7 mouse cellular contexts compared by ENCODE assay signal in the genomic region with DNA sequence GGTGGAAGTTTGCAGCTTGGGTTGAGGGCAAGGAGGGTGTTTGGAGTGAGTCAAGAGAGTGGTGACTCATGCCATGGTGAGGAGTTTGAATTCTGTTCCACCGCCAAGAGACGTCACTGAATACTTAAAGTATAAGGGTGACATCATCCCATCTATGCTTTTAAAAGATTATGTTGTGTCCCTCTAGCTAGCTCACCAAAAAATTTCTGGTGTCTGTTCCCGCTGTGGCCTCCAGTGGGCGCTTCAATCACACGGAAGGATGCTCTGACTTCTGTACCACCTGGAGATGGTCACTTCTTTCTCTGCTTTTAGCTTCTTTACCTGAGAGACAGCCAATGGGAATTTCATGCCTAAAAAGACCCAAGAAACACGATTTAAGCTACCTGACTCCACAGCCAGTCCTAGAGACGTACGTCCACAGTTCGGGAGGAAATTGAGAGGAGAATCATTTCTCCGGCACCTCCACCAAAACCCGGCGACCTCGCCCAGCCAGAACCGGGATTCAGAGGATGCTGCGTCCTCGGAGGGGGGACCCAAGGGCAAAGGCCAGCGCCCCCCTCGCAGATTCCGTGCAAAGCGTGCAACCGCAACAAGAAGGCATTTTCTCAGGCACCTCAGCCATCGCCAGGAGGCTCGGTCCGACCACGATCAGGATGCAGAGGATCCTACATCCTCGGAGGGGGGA. TPM values are rescaled to one million over a fixed set of nuclear protein-coding genes. Genes with fewer than 3 reads are reported as not detected.
DNase-seq lines count a peak whose midpoint lies in the region; ATAC-seq and TF ChIP-seq lines count a peak whose summit lies in the region.

No protein-coding gene starts in this region.

- H3K9ac ChIP-seq in forebrain, embryonic 11.5 days (ENCODE audit: low read length): peak overlapping the region; percentile 49
- H3K9ac ChIP-seq in hindbrain, embryonic 16.5 days (ENCODE audit: low read depth, low read length): peak overlapping the region; percentile 63

- peaks cover 11% of the 10 kb centered on the region for H3K27me3 ChIP-seq in forebrain, embryonic 11.5 days (ENCODE audit: control insufficient read depth, insufficient read depth, low read length)
- H3K27me3 ChIP-seq in hindbrain, embryonic 16.5 days (replicated peaks; ENCODE audit: control insufficient read depth, insufficient read depth, low read length): peaks cover 6% of the 10 kb centered on the region

- H3K27ac ChIP-seq in forebrain, embryonic 11.5 days (ENCODE audit: low read depth, low read length): no peak overlapping the region
- peak overlapping the region; percentile 57; the same call in 1 of the 2 replicates for H3K27ac ChIP-seq in hindbrain, embryonic 16.5 days (ENCODE audit: low read depth, low read length)

- peak; percentile 89 for TF ChIP-seq CTCF in brain, embryonic 14.5 days (IDR thresholded peaks at IDR 0.05; ENCODE audit: borderline replicate concordance, extremely low read depth, insufficient read depth, insufficient read length)

- no peak for ATAC-seq in forebrain, embryonic 11.5 days (replicated peaks; ENCODE audit: low FRiP score)
- ATAC-seq in hindbrain, embryonic 16.5 days: no peak

- 2% methylated on average over 26 of the region's 26 CpGs for WGBS in forebrain, embryonic 11.5 days
- WGBS in hindbrain, embryonic 16.5 days: 2% methylated on average over 26 of the region's 26 CpGs

- TF ChIP-seq POLR2A in brain, embryonic 14.5 days (IDR thresholded peaks at IDR 0.05; ENCODE audit: borderline replicate concordance, extremely low read depth, insufficient read depth, insufficient read length, poor library complexity, severe bottlenecking): no peak

- peak overlapping the region; percentile 88 for H3K4me2 ChIP-seq in forebrain, embryonic 11.5 days (ENCODE audit: low read depth, low read length, severe bottlenecking)
- H3K4me2 ChIP-seq in hindbrain, embryonic 16.5 days (ENCODE audit: low read length): peak overlapping the region; percentile 98

- intact Hi-C loops in left cerebral cortex, postnatal 36 days (cut with DNase I): loop anchor here (5.0 kb wide), 1 partner anchor 37 kb away; no protein-coding TSS in a partner anchor

- DNase-seq in ES-CJ7 (ENCODE audit: low read depth, low spot score): peak; percentile 64
- peak; percentile 68 for DNase-seq in brain, embryonic 14.5 days (ENCODE audit: low read depth)
- DNase-seq in forebrain, embryonic 11.5 days (ENCODE audit: low spot score): peak; percentile 74
- DNase-seq in left cerebral cortex, postnatal 36 days (ENCODE audit: low spot score in 2 of 2): peak; percentile 74 to 75
- peak; percentile 62 for DNase-seq in mesoderm, embryonic 11.5 days (ENCODE audit: low read depth, low spot score)
- DNase-seq in spleen, adult 18-20 months: peak; percentile 38 to 67

- H3K36me3 ChIP-seq in forebrain, embryonic 11.5 days (ENCODE audit: control insufficient read depth, insufficient read depth, low read length): no peaks in the 10 kb centered on the region
- 0 out of 2 replicates have a peak, but pooled peaks cover 3% of the 10 kb centered on the region for H3K36me3 ChIP-seq in hindbrain, embryonic 16.5 days (ENCODE audit: control insufficient read depth, insufficient read depth, low read length)

- no peaks in the 10 kb centered on the region; the same call in 1 of the 2 replicates for H3K4me1 ChIP-seq in forebrain, embryonic 11.5 days (replicated peaks; ENCODE audit: control insufficient read depth, insufficient read depth, low read length)
- H3K4me1 ChIP-seq in hindbrain, embryonic 16.5 days (ENCODE audit: control insufficient read depth, insufficient read depth, low read depth, low read length): peaks cover 14% of the 10 kb centered on the region

- peak overlapping the region; percentile 35 for H3K4me3 ChIP-seq in forebrain, embryonic 11.5 days (ENCODE audit: low read depth, low read length)
- peak overlapping the region; percentile 58 for H3K4me3 ChIP-seq in hindbrain, embryonic 16.5 days (ENCODE audit: low read length)

- no peaks in the 10 kb centered on the region for H3K9me3 ChIP-seq in forebrain, embryonic 11.5 days (ENCODE audit: control insufficient read depth, low read length)
- H3K9me3 ChIP-seq in hindbrain, embryonic 16.5 days (ENCODE audit: control insufficient read depth, low read length): no peaks in the 10 kb centered on the region

RNA-seq across cellular contexts. Expression of gene 9430097D07Rik, which starts 0.4 kb away (rescaled TPM):
- polyA plus RNA-seq in brain, embryonic 14.5 days (2012; rRNA removed): 0.26 and 0.33 TPM in 2 replicates
- polyA plus RNA-seq in forebrain, embryonic 11.5 days (2014; fragmentation: Nextera tagmentation; extraction: Ambion mirVana): 0.35 TPM in 1 of 2 replicates, not detected in the other
- polyA plus RNA-seq in hindbrain, embryonic 16.5 days (2015; fragmentation: Nextera tagmentation; extraction: Ambion mirVana): 0.72 and 1.6 TPM in 2 replicates
- total RNA-seq in left cerebral cortex, postnatal 36 days (2021): 1 to 10 TPM; 1.1 to 1.4 TPM

RNA-seq across cellular contexts. Expression of gene Pip5kl1, which starts 0.4 kb away (rescaled TPM):
- polyA plus RNA-seq in brain, embryonic 14.5 days (2012; rRNA removed): 13.2 and 16.0 TPM in 2 replicates
- 1.8 and 2.3 TPM in 2 replicates for polyA plus RNA-seq in forebrain, embryonic 11.5 days (2014; fragmentation: Nextera tagmentation; extraction: Ambion mirVana)
- polyA plus RNA-seq in hindbrain, embryonic 16.5 days (2015; fragmentation: Nextera tagmentation; extraction: Ambion mirVana): 16.9 and 20.4 TPM in 2 replicates
- total RNA-seq in left cerebral cortex, postnatal 36 days (2021): 10 to 100 TPM in 1 of 2 experiments, 1 to 10 TPM in 1; 9.2 to 11.7 TPM

RNA-seq across cellular contexts. Expression of gene Dpm2, which starts 4.4 kb away (rescaled TPM):
- 155 and 212 TPM in 2 replicates for polyA plus RNA-seq in brain, embryonic 14.5 days (2012; rRNA removed)
- 98.9 and 102 TPM in 2 replicates for polyA plus RNA-seq in forebrain, embryonic 11.5 days (2014; fragmentation: Nextera tagmentation; extraction: Ambion mirVana)
- 142 and 150 TPM in 2 replicates for polyA plus RNA-seq in hindbrain, embryonic 16.5 days (2015; fragmentation: Nextera tagmentation; extraction: Ambion mirVana)
- total RNA-seq in left cerebral cortex, postnatal 36 days (2021): 10 to 100 TPM; 74.8 to 77.0 TPM

RNA-seq across cellular contexts. Expression of gene St6galnac4, which starts 11.9 kb away (rescaled TPM):
- polyA plus RNA-seq in brain, embryonic 14.5 days (2012; rRNA removed): 21.7 and 23.9 TPM in 2 replicates
- polyA plus RNA-seq in forebrain, embryonic 11.5 days (2014; fragmentation: Nextera tagmentation; extraction: Ambion mirVana): 15.4 and 16.7 TPM in 2 replicates
- polyA plus RNA-seq in hindbrain, embryonic 16.5 days (2015; fragmentation: Nextera tagmentation; extraction: Ambion mirVana): 49.6 and 54.3 TPM in 2 replicates
- total RNA-seq in left cerebral cortex, postnatal 36 days (2021): 10 to 100 TPM; 36.7 to 39.1 TPM

RNA-seq across cellular contexts. Expression of gene St6galnac6, which starts 24.5 kb away (rescaled TPM):
- polyA plus RNA-seq in brain, embryonic 14.5 days (2012; rRNA removed): 16.2 and 22.6 TPM in 2 replicates
- 4.7 and 5.1 TPM in 2 replicates for polyA plus RNA-seq in forebrain, embryonic 11.5 days (2014; fragmentation: Nextera tagmentation; extraction: Ambion mirVana)
- polyA plus RNA-seq in hindbrain, embryonic 16.5 days (2015; fragmentation: Nextera tagmentation; extraction: Ambion mirVana): 29.5 and 35.4 TPM in 2 replicates
- total RNA-seq in left cerebral cortex, postnatal 36 days (2021): 100 to 1,000 TPM; 121 to 135 TPM
